In genomic region chr8:44937141-44937825, GRCm38 (mm10) we compare ENCODE assay signal across 8 mouse cellular contexts. TPM values are rescaled to one million over a fixed set of nuclear protein-coding genes. Genes with fewer than 3 reads are reported as not detected.
DNase-seq lines count a peak whose midpoint lies in the region; ATAC-seq and TF ChIP-seq lines count a peak whose summit lies in the region.

No protein-coding gene starts in this region.

- no peaks in the 10 kb centered on the region for H3K27me3 ChIP-seq in hindbrain, postnatal 0 days (ENCODE audit: insufficient read depth, low read length)
- H3K27me3 ChIP-seq in midbrain, embryonic 10.5 days (ENCODE audit: low read depth, poor library complexity, severe bottlenecking): no peaks in the 10 kb centered on the region

- peak overlapping the region; percentile 58 for H3K9ac ChIP-seq in hindbrain, postnatal 0 days (replicated peaks; ENCODE audit: low read length)

- no peaks in the 10 kb centered on the region for H3K9me3 ChIP-seq in hindbrain, postnatal 0 days (ENCODE audit: low read length)
- H3K9me3 ChIP-seq in midbrain, embryonic 10.5 days (replicated peaks): no peaks in the 10 kb centered on the region

- H3K4me3 ChIP-seq in hindbrain, postnatal 0 days (ENCODE audit: low read length): peak overlapping the region; percentile 84
- peak overlapping the region; percentile 82 for H3K4me3 ChIP-seq in midbrain, embryonic 10.5 days

- ATAC-seq in hindbrain, postnatal 0 days: no peak

- intact Hi-C loops in left cerebral cortex, postnatal 25 days (cut with DNase I): loop anchor here (2.0 to 10.0 kb wide), 5 partner anchors 20 to 1562 kb away; no protein-coding TSS in a partner anchor

- TF ChIP-seq CTCF in hindbrain, postnatal 0 days (IDR thresholded peaks at IDR 0.05; ENCODE audit: low read depth): peak; percentile 59

- H3K36me3 ChIP-seq in hindbrain, postnatal 0 days (ENCODE audit: insufficient read depth, low read length): no peaks in the 10 kb centered on the region
- H3K36me3 ChIP-seq in midbrain, embryonic 10.5 days: peaks cover 16% of the 10 kb centered on the region

- under 1% methylated on average over 34 of the region's 34 CpGs for WGBS in hindbrain, postnatal 0 days
- WGBS in midbrain, embryonic 10.5 days: under 1% methylated on average over 34 of the region's 34 CpGs

- H3K4me1 ChIP-seq in hindbrain, postnatal 0 days (ENCODE audit: insufficient read depth, low read length): no peaks in the 10 kb centered on the region
- peaks cover 23% of the 10 kb centered on the region for H3K4me1 ChIP-seq in midbrain, embryonic 10.5 days

- H3K27ac ChIP-seq in hindbrain, postnatal 0 days: peak overlapping the region; percentile 79; the same call in 1 of the 2 replicates
- H3K27ac ChIP-seq in midbrain, embryonic 10.5 days (replicated peaks): peak overlapping the region; percentile 97

- H3K4me2 ChIP-seq in hindbrain, postnatal 0 days (ENCODE audit: low read depth, low read length): peak overlapping the region; percentile 83

- peak; percentile 85 for DNase-seq in NIH3T3 (ENCODE audit: low read depth)
- DNase-seq in cerebellum, adult 8-10 months: peak; percentile 64
- DNase-seq in gastrocnemius, adult 18-20 months (ENCODE audit: low spot score): peak; percentile 41
- DNase-seq in hindbrain, postnatal 0 days (ENCODE audit: low spot score): peak; percentile 70
- peak; percentile 67 to 76 for DNase-seq in left cerebral cortex, postnatal 25 days (ENCODE audit: low spot score in 2 of 2)
- peak; percentile 77 for DNase-seq in midbrain, embryonic 10.5 days (ENCODE audit: low spot score)
- peak; percentile 12 for DNase-seq in skeletal muscle tissue, adult 2 months (ENCODE audit: low read depth, low spot score)
- DNase-seq in MN1 (ENCODE audit: low spot score): no peak

RNA-seq across cellular contexts. Expression of gene Fat1, which starts 2.0 kb away (rescaled TPM):
- 1 to 10 TPM; 2.1 to 2.7 TPM for total RNA-seq in gastrocnemius, adult 18-20 months (2021)
- 89.5 and 114 TPM in 2 replicates for total RNA-seq in hindbrain, postnatal 0 days (2014; rRNA removed)
- 10.0 and 10.5 TPM in 2 replicates for polyA plus RNA-seq in hindbrain, postnatal 0 days (2015; fragmentation: Nextera tagmentation; extraction: Ambion mirVana)
- 10 to 100 TPM; 30.9 to 35.8 TPM for total RNA-seq in left cerebral cortex, postnatal 25 days (2021)
- polyA plus RNA-seq in midbrain, embryonic 10.5 days (2016; fragmentation: Nextera tagmentation; extraction: Ambion mirVana): 13.2 and 15.6 TPM in 2 replicates

Comparison
In these comparisons a context has a peak if more than half of its experiments do, and no peak if none do; other contexts are left out.
1. RNA of gene Fat1, which starts 2.0 kb away (total RNA-seq): 89.5 to 114 TPM in hindbrain, postnatal 0 days and 30.9 to 35.8 TPM in left cerebral cortex, postnatal 25 days; 2.1 to 2.7 TPM in gastrocnemius, adult 18-20 months; every median in the first group is over 4 times any median in the second.